Mouse (Mus musculus) ES-E14 (cell line): ENCODE measurements around the gene Fosl2. TPM values are rescaled to one million over a fixed set of nuclear protein-coding genes. Genes with fewer than 3 reads are reported as not detected.

ENCODE experiments used
- DNase-seq: peaks from one replicate; pipeline ENCODE4 v3.0.0-alpha.2; 2013; ENCODE audit warnings: low read depth, low spot score
- H3K27ac ChIP-seq: 2 replicates; pipeline ENCODE4 v1.5.1; 2012; ENCODE audit warnings: low read depth, mild to moderate bottlenecking, low read length, moderate library complexity, mixed read lengths; ENCODE audit not compliant: poor library complexity, insufficient read depth, severe bottlenecking
- H3K36me3 ChIP-seq: 2 replicates; pipeline ENCODE4 v1.6.1; 2012; ENCODE audit warnings: mild to moderate bottlenecking, low read length, moderate library complexity, mixed read lengths; ENCODE audit not compliant: control insufficient read depth, poor library complexity, insufficient read depth, severe bottlenecking
- H3K4me1 ChIP-seq, 2 experiments: fragments of 150-350 bp in 1 of 2; sonication (generic) in 1 of 2; 2 replicates each; pipeline ENCODE4 v1.6.1; 2012; ENCODE audit warnings: low read length in 2 of 2, mild to moderate bottlenecking in 1 of 2, mixed read lengths in 1 of 2; ENCODE audit not compliant: control insufficient read depth in 2 of 2, insufficient read depth in 2 of 2, poor library complexity in 1 of 2
- H3K4me3 ChIP-seq, 2 experiments: fragments of 150-350 bp in 1 of 2; sonication (generic) in 1 of 2; 2 replicates each; pipeline ENCODE4 v1.5.1; 2012; ENCODE audit warnings: low read length in 2 of 2, low read depth in 1 of 2, mild to moderate bottlenecking in 1 of 2, mixed read lengths in 1 of 2; ENCODE audit not compliant: insufficient read depth in 1 of 2, poor library complexity in 1 of 2, severe bottlenecking in 1 of 2
- H3K9ac ChIP-seq: 2 replicates; pipeline ENCODE4 v1.6.1; 2012; ENCODE audit warnings: low read depth, mild to moderate bottlenecking, low read length, mixed read lengths; ENCODE audit not compliant: poor library complexity, insufficient read depth, severe bottlenecking
- H3K9me3 ChIP-seq: fragments of 150-350 bp; sonication (generic); 2 replicates; pipeline ENCODE4 v1.6.1; 2012; ENCODE audit warnings: low read depth, mild to moderate bottlenecking, low read length; ENCODE audit not compliant: control insufficient read depth, insufficient read depth
- CHD2 ChIP-seq: IDR thresholded peaks from 2 replicates; pipeline ENCODE4 v1.6.1; 2014; ENCODE audit warnings: mild to moderate bottlenecking, low read depth, low read length, inconsistent platforms
- HCFC1 ChIP-seq: IDR thresholded peaks from 2 replicates; pipeline ENCODE4 v1.6.1; 2012; ENCODE audit warnings: low read length, inconsistent platforms, borderline replicate concordance; ENCODE audit not compliant: insufficient read depth
- MAFK ChIP-seq: IDR thresholded peaks from 2 replicates; pipeline ENCODE4 v1.6.1; 2014; ENCODE audit warnings: mild to moderate bottlenecking, low read depth, low read length, inconsistent platforms; ENCODE audit not compliant: insufficient read depth
- ZC3H11A ChIP-seq: IDR thresholded peaks from 2 replicates; pipeline ENCODE4 v1.6.1; 2012; ENCODE audit warnings: low read depth, mild to moderate bottlenecking, inconsistent platforms, low read length, borderline replicate concordance
- ZNF384 ChIP-seq: IDR thresholded peaks from 2 replicates; pipeline ENCODE4 v1.6.1; 2012; ENCODE audit warnings: low read depth, low read length, inconsistent platforms
- in situ Hi-C, 2 experiments: fragments of 600-800 bp; cut with MboI; formaldehyde crosslinking; loops; one replicate each; pipeline ENCODE4 v1.15.1; 2025; ENCODE audit warnings: low sequenced_read_pairs in 2 of 2, inconsistent platforms in 1 of 2; ENCODE audit not compliant: unreplicated experiment in 2 of 2
- total RNA-seq: library from RNA; depleted of rRNA; stranded (reverse); fragments of 300-350 nt; gene quantifications from 2 replicates; pipeline ENCODE4 v1.2.3, GENCODE M21; 2012

The Fosl2 gene
- total RNA-seq, 1 experiment = 15.0 TPM

DNA sequence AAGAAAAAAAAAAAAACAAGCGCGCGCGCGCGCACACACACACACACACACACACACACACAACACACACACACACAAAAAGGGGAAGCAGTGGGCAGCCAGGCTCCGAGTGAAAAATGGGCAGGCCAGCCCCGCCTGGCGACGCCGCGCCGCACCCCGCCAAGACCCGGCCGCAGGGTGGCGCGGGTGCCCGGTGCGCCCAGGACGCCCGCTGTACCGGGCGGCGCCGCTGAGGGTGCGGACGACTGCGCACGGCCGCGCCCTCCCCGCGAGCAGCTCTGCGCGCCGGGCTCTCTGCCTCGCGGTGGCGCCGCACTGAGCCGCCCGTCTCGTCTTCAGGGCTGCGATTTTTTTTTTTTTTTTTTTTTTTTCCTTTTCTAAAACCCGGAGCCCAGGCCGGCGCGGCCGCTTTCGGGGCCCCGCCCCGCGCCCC is 682 bp upstream of the Fosl2 start:
- Histone ChIP-seq H3K36me3 (no peaks in the 10 kb centered on the region), H3K9ac (peak overlapping the region; percentile 82), H3K4me1 (no peaks in the 10 kb centered on the region), H3K4me3 (peak overlapping the region; percentile 76 to 81), H3K27ac (no peak overlapping the region), H3K9me3 (no peaks in the 10 kb centered on the region)
- peak; percentile 94 for TF ChIP-seq ZNF384
- TF ChIP-seq ZC3H11A = no peak
- no peak for TF ChIP-seq MAFK
- TF ChIP-seq HCFC1 = peak; percentile 59; the same call in 1 of the 2 replicates
- no peak for TF ChIP-seq CHD2
- in situ Hi-C loops = loop anchor here in 1 of 2 experiments (10.0 kb wide), 1 partner anchor 530 kb away; no protein-coding TSS in a partner anchor
- no peak for DNase-seq

- no peaks in the 10 kb centered on the region for H3K4me1 ChIP-seq
These were observed 781 bp downstream of the Fosl2 start for GRCm38 (mm10) chr5:32136301-32136863.

GRCm38 (mm10) chr5:32137106-32137522 is 1.5 kb downstream of the Fosl2 start:
- H3K4me3 ChIP-seq = peak overlapping the region; percentile 17 to 81; a peak in 3 of 4 replicates
- H3K9ac ChIP-seq = no peak overlapping the region
- no peaks in the 10 kb centered on the region for H3K4me1 ChIP-seq
- no peak for TF ChIP-seq HCFC1
- no peak for TF ChIP-seq ZC3H11A
- TF ChIP-seq ZNF384 = no peak
- no peak for TF ChIP-seq MAFK
- no peak for TF ChIP-seq CHD2
- H3K9me3 ChIP-seq = no peaks in the 10 kb centered on the region
- H3K36me3 ChIP-seq = no peaks in the 10 kb centered on the region
- DNase-seq = no peak
- in situ Hi-C loops = loop anchor here in 1 of 2 experiments (10.0 kb wide), 1 partner anchor 532 kb away; no protein-coding TSS in a partner anchor
- no peak overlapping the region for H3K27ac ChIP-seq

More at GRCm38 (mm10) chr5:32136301-32136863, 781 bp downstream of the Fosl2 start:
- in situ Hi-C loops = loop anchor here in 1 of 2 experiments (10.0 kb wide), 1 partner anchor 532 kb away; no protein-coding TSS in a partner anchor
- peak overlapping the region; percentile 56 for H3K9ac ChIP-seq
- no peaks in the 10 kb centered on the region for H3K36me3 ChIP-seq
- H3K4me3 ChIP-seq = peak overlapping the region; percentile 76 to 81
- DNase-seq = no peak
- TF ChIP-seq ZC3H11A (no peak), MAFK (no peak), CHD2 (no peak), ZNF384 (no peak), HCFC1 (no peak; the same call in 1 of the 2 replicates)
- no peak overlapping the region for H3K27ac ChIP-seq
- no peaks in the 10 kb centered on the region for H3K9me3 ChIP-seq

DNA sequence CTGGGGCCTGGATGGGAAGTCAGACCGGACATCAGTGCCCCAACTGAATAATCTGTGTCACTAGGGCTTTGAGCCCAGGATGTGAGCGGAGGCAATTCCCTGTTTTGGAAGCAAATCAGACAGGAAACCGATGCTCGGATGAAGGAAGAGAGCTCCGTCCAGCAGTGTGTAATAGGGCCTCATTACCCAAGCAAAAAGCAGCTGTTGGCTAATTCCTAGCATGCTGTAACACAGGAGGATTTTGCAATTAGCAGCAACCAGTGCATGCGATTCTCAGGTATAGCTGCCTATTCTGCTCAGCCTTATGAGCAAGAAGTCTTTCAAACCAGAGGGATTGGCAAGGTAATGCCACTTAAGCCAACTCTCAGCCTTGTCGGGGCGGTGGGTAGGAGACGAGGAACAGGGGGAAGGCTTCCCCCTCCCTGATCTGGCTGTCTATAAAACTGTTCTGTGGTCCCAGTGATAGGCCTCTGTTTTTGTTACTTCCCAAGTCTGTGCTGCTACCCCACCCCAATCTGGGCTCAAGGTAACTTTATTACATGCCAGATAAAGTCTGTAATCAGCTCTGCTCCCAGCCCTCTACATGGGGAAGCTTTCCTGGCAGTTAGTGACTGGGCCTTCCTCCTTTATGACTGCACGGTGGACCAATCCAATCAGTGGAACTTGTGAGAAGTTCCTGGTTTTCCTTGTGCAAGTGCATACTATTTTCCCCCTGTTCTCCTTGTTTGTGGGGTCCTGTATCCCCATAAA is 3.0 kb downstream of the Fosl2 start:
- Histone ChIP-seq H3K27ac (no peak overlapping the region), H3K4me1 (no peaks in the 10 kb centered on the region), H3K9me3 (no peaks in the 10 kb centered on the region), H3K9ac (no peak overlapping the region), H3K36me3 (no peaks in the 10 kb centered on the region), H3K4me3 (no peak overlapping the region)
- in situ Hi-C loops = loop anchor here in 1 of 2 experiments (10.0 kb wide), 1 partner anchor 534 kb away; no protein-coding TSS in a partner anchor
- no peak for TF ChIP-seq CHD2
- no peak for TF ChIP-seq HCFC1
- no peak for TF ChIP-seq ZC3H11A
- TF ChIP-seq ZNF384 = no peak
- no peak for TF ChIP-seq MAFK
- no peak for DNase-seq
